Mouse (Mus musculus): ENCODE measurements around the gene Tyk2.

Gene Tyk2

GRCm38 (mm10) chr9:21107607-21108237, 23.3 kb downstream of the Tyk2 start:
- DNase-seq = peak in 1 of 2 experiments; percentile 7

- DNase-seq = no peak
Observed at GRCm38 (mm10) chr9:21105760-21106564, 25.1 kb downstream of the Tyk2 start.

DNA sequence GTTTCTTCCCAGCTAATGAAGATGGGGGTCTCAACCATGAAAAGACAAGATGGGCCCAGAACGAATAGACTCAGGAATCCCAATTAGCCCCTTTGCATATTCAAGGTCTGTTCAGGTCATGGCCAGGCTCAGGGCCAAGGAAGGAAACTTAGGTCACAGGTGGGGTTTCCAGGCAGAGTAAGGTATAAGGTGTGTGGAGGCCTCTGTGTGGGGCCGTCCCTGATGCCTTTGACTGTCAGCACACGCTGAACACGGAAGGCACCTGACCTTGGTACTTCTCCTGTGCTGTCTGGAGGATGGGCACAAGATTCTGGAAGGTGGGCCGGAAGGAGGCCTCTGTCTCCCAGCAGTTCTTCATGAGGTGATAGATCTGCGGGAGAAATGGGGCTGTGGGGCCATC, 26.2 kb downstream of the Tyk2 start:
- DNase-seq = no peak

DNA sequence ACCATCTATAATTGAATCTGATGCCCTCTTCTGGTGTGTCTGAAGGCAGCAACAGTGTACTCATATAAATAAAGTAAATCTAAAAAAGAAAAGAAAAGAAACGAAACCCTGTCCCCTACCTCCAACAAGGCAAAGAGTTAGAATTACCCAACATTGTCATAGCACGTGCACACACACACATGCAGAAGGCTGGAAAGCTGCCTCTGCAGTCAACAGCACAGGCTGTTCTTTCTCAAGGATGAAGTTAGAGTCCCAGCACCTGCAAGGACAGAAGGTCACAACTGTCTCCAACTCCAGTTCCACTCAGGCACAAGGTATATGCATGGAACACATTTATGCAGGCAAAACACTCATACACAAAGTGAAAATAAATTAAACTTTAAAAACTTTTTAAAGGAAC, 29.0 kb downstream of the Tyk2 start:
- DNase-seq = peak in 1 of 2 experiments; percentile 21

DNA sequence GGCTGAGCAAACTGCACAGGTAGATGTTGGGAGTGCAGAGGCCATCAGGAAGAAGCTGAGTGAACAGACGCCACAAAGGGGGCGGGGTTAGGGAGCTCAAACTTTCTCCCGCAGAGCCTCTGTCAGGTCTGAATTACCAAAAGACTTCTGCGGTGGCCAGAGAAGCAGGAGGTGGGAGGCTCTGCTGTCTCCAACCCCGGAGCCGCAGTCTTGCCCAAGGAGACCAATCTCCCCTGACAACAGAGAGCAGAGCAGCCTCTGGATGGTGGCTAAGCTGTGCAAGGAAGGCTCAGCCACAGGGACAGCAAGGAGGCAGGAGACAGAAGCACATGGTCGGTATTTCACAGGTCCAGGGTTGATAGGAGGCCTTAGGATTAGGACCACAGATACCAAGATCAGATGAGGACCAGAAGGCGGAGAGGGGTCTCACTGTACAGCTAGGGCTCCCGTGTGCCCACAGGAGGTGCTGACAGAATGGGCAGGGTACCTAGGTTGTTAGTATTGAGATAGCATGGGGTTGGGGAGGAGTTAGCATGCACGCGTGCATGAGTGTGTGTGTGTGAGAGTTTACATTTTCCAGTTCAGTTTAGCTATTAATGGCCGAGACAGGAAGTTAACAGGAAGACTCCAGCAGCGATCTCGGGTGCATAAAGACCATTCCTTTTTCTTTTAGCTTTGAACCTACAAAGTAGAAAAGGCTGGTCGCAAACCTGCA, 30.4 kb downstream of the Tyk2 start:
- no peak for DNase-seq

DNA sequence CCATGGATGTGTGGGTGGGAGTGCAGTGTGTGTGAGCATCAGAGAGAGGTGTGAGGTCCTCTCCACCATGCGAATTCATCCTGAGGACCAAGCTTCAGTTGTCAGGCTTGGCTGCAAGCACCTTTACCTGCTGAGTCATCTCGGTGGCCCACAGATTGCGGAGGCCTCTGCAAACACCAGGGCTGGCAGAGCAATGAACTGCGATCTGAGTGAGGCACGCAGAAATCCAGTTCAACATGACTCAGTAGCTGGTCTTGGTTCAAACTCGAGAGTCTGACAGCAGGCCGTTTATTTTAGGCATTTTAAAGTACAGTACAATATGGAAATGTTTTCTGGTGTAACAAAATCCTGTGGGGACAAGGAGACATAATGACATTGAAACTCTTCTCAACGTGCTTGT, 33.2 kb downstream of the Tyk2 start:
- DNase-seq = no peak

DNA sequence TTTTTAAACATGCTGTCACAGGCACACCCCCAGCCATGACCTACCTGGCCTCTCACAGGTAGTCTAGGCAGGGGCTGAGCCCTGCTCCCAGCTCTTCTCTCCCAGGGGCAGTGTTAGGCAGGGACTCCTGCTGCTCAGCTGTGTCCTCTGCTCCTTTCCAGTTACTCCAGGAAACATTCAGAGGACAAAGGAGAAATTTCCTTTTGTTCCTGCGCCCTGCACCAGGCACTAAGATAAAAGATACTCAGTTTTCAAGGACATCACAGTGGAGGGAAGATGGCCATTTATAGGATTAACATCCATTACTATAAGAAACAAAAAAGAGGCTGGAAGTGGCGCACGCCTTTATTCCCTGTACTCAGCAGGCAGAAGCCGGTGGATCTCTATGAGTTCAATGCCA, 35.1 kb downstream of the Tyk2 start:
- no peak for DNase-seq

DNA sequence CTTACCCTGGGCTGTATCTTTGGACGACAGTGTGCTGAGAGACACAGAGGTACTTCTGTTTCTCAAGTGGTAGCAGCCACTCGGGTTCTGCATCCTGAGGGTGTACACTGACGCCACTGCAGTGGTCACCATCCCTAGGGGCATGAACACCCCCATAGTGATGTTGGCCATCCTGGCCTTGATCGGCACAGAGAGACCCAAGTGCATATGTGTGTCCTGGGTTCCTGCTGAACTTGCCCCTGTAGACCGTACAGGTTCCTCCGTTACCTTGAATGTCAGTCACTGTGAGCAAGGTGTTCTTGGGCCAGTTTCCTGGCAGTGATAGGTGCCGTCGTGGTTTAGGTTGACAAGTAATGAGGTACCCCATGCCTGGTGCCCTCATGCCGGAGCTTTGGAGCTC, 37.6 kb downstream of the Tyk2 start:
- DNase-seq = no peak

GRCm38 (mm10) chr9:21091707-21092320, 39.2 kb downstream of the Tyk2 start, which contains the start of the genes Gm38431 and Raver1:
Gene Gm38431 (minus strand): TSS chr9:21091997.
Gene Raver1 (minus strand): TSS chr9:21092008.
- peak; percentile 99 for DNase-seq

- peak in 1 of 2 experiments; percentile 25 for DNase-seq
Observed at GRCm38 (mm10) chr9:21090972-21091706, 39.9 kb downstream of the Tyk2 start.

- DNase-seq = no peak
Observed at GRCm38 (mm10) chr9:21090537-21090936, 40.5 kb downstream of the Tyk2 start.

DNA sequence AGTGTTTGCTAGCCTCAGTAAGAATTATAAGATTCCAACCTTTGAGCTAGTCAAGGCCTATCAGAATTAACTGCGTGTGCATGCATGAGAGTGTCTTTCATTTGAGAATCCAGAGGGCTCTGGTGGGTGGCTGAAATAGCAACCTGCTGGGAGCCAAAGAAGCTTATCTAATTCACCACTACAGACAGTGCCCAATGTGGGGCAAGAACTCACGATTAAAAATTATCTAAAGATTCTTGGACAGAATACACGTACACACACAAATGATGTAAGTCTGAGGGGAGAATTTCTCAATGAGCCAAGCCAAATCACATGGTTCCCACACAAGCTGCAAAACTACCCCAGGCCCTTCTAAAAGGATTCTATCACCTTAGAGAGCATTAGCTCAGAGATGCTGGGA, 47.7 kb downstream of the Tyk2 start:
- DNase-seq = no peak

DNA sequence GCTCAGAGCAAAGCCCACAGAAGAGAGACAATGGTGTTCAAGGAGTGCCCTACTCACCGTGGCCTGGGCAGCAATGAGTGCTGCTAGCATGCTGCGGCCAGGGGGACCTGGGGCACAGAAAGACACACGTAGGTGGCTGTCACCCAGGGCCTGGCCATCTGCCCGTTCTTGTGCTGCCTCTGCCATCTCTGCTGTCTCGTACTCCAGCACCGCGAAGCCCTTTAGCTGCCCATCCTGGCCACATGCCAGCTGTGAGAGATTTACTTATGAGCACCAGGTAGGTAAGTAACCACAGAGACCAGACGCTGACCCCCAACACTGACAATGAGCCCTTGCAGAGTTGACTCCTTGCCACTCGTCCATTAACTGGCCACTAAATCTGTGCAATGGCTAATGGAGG, 49.9 kb downstream of the Tyk2 start:
- DNase-seq = no peak

- DNase-seq = no peak
Observed at GRCm38 (mm10) chr9:21075625-21076024, 55.4 kb downstream of the Tyk2 start.

DNA sequence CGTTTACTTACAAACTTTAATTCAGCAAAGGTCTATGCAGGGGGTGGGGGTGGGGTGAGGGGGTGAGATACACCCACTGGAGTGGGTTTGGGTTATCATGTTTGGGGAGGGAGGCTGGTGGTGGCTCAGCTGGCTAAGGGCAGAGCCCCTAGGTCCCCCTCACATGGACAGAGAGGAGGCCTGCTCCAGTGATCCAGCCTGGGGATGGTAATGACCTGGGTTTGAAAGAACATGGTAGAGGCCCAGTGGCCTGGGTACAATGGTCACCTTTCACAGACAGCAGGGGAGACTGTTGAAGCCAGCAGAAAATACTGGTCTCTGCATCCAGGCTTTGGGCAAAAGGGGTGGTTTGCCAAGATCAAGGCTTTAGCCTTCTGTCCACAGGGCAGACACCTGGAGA, 56.9 kb downstream of the Tyk2 start:
- DNase-seq = no peak

DNA sequence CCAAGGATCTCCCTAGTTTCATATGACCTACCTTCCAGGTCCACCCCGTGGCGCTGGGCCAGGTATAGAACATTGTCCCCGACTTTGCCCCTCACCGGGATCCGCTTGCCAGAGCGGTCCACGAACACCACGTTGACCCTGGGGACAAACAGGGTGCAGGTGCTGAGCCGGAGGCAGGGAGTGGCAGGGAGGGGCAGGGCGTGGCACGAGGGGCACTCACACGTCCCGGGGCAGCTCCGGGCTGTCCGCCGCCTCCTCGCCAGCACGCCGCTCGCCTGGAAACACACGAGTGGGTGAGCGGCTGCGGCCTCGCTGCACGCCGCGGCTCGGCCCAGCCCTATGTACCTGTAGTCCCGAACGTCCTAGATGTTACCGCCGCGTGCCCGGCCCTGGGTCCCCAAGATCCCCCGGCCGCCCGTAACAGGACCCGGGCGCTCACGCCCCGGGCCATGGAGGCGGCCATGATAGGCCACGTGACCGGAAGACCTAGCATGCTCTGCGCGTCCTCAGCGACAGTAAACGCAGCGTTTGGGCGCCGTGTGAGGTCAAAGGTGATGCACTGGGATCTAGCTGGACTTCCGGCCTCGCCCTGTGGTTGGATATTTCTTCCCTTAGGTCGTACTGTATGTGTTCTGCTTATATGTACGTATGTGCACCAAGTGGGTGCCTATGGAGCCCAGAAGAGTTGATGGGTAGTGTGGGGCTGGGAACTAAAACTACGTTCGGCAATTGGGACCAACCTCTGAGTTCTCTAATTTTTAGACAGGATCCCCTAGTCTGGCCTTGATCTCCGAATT, 57.8 kb downstream of the Tyk2 start, which contains the start of the genes Gm49373 and Fdx1l:
Gm49373 (minus strand) TSS at position 53 of the 797 bp plus-strand sequence.
Fdx1l (minus strand) TSS at position 571 of the 797 bp plus-strand sequence.
- peak; percentile 95 for DNase-seq

DNA sequence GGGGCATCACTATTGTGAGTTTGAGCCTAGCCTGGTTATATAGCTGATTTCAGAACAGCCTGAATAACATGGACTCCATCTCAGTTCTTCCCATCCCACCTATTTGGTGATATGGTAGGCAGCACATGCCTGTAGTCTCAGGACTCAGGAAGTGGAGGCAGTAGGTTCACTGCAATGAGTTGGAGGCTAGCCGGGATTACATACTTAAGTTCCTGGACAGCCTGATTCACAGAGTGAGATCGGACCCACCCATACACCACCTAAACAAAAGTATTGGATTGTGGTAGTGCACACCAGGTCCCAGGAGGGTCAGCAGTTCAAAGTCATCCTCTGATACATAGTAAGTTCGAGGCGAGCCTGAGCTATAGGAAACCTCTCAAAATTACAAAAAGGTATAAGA, 58.4 kb downstream of the Tyk2 start:
- no peak for DNase-seq

DNA sequence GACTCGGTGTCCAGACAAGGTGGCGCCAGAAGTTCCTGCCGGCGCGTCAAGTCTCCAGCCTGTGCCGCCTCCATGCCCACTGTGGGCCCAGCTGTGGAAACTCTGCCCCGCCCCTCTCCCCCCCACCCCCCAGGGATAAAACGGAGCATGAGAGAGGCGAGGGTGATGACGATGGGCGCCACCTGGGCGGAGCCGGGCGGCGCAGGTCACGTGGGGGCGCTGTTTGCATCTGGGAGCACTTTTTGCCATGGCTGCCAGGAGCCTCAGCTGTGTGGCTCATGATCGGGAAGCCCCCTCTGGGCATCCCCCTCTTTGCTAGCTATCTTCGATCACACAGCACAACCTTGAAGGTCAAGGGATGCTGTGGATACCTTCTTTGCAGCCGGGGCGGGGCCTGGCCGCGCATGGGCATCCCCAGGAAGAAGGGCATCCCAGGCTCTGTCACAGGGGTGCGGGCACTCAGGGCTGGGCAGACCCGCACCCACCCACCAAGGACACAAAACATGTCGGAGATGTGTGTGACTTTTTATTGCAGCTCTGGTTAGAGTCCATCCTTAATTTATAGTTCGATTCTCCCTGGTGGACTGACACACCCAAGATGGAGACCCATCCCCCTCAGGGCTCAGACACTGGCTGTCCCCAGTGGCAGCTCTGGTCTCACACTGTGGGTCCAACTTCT, 63.9 kb downstream of the Tyk2 start, which contains the start of gene Zglp1:
Zglp1 (minus strand) TSS at position 88 of the 679 bp plus-strand sequence.
- DNase-seq = no peak

DNA sequence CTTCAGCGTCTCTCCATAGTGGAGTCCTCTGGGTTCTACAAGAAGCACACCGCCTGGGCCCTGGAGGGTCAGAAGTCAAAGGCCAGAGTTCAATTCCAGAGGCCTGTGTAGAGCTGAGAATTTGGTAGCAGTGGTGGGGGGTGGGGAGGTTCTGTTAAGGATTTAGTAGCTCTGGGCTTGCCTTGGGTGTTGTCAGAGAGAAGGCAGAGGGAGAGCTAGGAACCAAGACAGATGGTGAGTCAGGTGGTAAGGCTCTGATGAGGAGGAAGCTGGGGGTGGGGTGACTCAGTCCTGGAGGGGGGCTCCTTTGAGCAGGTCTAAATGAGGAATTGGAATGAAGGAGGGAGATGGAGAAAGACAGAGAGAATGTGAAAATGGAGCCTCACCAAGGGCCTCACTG, 68.1 kb downstream of the Tyk2 start:
- DNase-seq = no peak
